Mouse (Mus musculus) ES-Bruce4 (cell line): Measurements from ENCODE around the gene Gm813. TPM values are rescaled to one million over a fixed set of nuclear protein-coding genes. Genes with fewer than 3 reads are reported as not detected.

ENCODE experiments used
- H3K27ac ChIP-seq: 2 replicates; pipeline ENCODE4 v1.5.1; 2012; ENCODE audit warnings: low read length, inconsistent platforms; ENCODE audit not compliant: insufficient read depth
- H3K27me3 ChIP-seq: 2 replicates; pipeline ENCODE4 v1.6.1; 2012; ENCODE audit warnings: mild to moderate bottlenecking, low read length, inconsistent platforms; ENCODE audit not compliant: control insufficient read depth, poor library complexity, insufficient read depth, severe bottlenecking
- H3K36me3 ChIP-seq: 2 replicates; pipeline ENCODE4 v1.6.1; 2012; ENCODE audit warnings: inconsistent platforms, mild to moderate bottlenecking, low read length, moderate library complexity; ENCODE audit not compliant: control insufficient read depth, poor library complexity, insufficient read depth, severe bottlenecking
- H3K4me1 ChIP-seq: one replicate; pipeline ENCODE4 v1.8.1; 2011; ENCODE audit warnings: low read length; ENCODE audit not compliant: control insufficient read depth, insufficient read depth
- H3K4me3 ChIP-seq: 2 replicates; pipeline ENCODE4 v1.5.1; 2011; ENCODE audit warnings: low read depth, mild to moderate bottlenecking, low read length
- H3K9ac ChIP-seq: 2 replicates; pipeline ENCODE4 v1.6.1; 2012; ENCODE audit warnings: low read depth, mild to moderate bottlenecking, inconsistent platforms; ENCODE audit not compliant: poor library complexity, severe bottlenecking
- H3K9me3 ChIP-seq: replicated peaks from 2 replicates; pipeline ENCODE4 v1.6.1; 2012; ENCODE audit warnings: mild to moderate bottlenecking, low read length, inconsistent platforms; ENCODE audit not compliant: control insufficient read depth, poor library complexity, insufficient read depth, severe bottlenecking
- CTCF ChIP-seq: IDR thresholded peaks from one replicate; pipeline ENCODE4 v1.8.1; 2011; ENCODE audit warnings: low read depth, low read length
- EP300 ChIP-seq: IDR thresholded peaks from 2 replicates; pipeline ENCODE4 v1.6.1; 2011; ENCODE audit warnings: low read depth, low read length; ENCODE audit not compliant: insufficient read depth
- POLR2A ChIP-seq: IDR thresholded peaks from one replicate; pipeline ENCODE4 v1.8.1; 2011; ENCODE audit warnings: low read length; ENCODE audit not compliant: insufficient read depth
- polyA plus RNA-seq: library from polyadenylated mRNA; stranded (reverse); fragments of >200 nt; gene quantifications from 2 replicates; pipeline ENCODE4 v1.2.4, GENCODE M21; 2011; ENCODE audit warnings: low read depth; ENCODE audit not compliant: missing spikeins, insufficient read depth, insufficient read length

Gene Gm813
- polyA plus RNA-seq, 1 experiment, result not detected

- Histone ChIP-seq H3K9ac (no peak overlapping the region), H3K27me3 (no peaks in the 10 kb centered on the region), H3K36me3 (no peaks in the 10 kb centered on the region), H3K27ac (no peak overlapping the region), H3K9me3 (peaks cover 3% of the 10 kb centered on the region; the same call in 1 of the 2 replicates), H3K4me1 (no peaks in the 10 kb centered on the region), H3K4me3 (no peak overlapping the region)
- TF ChIP-seq CTCF, result no peak
- no peak for TF ChIP-seq POLR2A
- TF ChIP-seq EP300, result no peak
Observed at GRCm38 (mm10) chr16:58656526-58656925, 39.7 kb upstream of the Gm813 start.

- no peaks in the 10 kb centered on the region for H3K27me3 ChIP-seq
- no peak overlapping the region for H3K27ac ChIP-seq
- TF ChIP-seq POLR2A (no peak), EP300 (no peak), CTCF (no peak)
Observed at GRCm38 (mm10) chr16:58655751-58656150, 39.0 kb upstream of the Gm813 start.

GRCm38 (mm10) chr16:58649979-58650378 lies 33.2 kb upstream of the Gm813 start:
- Histone ChIP-seq H3K9me3 (no peaks in the 10 kb centered on the region), H3K9ac (no peak overlapping the region), H3K4me3 (no peak overlapping the region), H3K27ac (no peak overlapping the region), H3K4me1 (no peaks in the 10 kb centered on the region), H3K27me3 (no peaks in the 10 kb centered on the region), H3K36me3 (no peaks in the 10 kb centered on the region)
- no peak for TF ChIP-seq EP300
- no peak for TF ChIP-seq CTCF
- TF ChIP-seq POLR2A, result no peak

More at GRCm38 (mm10) chr16:58655751-58656150, 39.0 kb upstream of the Gm813 start:
- no peak overlapping the region for H3K9ac ChIP-seq
- no peaks in the 10 kb centered on the region for H3K36me3 ChIP-seq
- peaks cover 3% of the 10 kb centered on the region; the same call in 1 of the 2 replicates for H3K9me3 ChIP-seq
- no peak overlapping the region for H3K4me3 ChIP-seq
- no peaks in the 10 kb centered on the region for H3K4me1 ChIP-seq

- Histone ChIP-seq H3K4me3 (no peak within 1 kb of the TSS), H3K4me1 (no peaks in the 10 kb centered on the region), H3K9ac (no peak within 1 kb of the TSS), H3K27ac (no peak within 1 kb of the TSS), H3K9me3 (no peaks in the 10 kb centered on the region), H3K27me3 (no peaks in the 10 kb centered on the region), H3K36me3 (no peaks in the 10 kb centered on the region)
- no peak for TF ChIP-seq CTCF
Observed at GRCm38 (mm10) chr16:58638689-58639175, 22.0 kb upstream of the Gm813 start, which contains the start of gene E330017A01Rik. E330017A01Rik (minus strand) TSS chr16:58638739.

- no peaks in the 10 kb centered on the region for H3K36me3 ChIP-seq
- TF ChIP-seq POLR2A (no peak), EP300 (no peak), CTCF (no peak)
- H3K27me3 ChIP-seq, result no peaks in the 10 kb centered on the region
- H3K4me3 ChIP-seq, result no peak overlapping the region
- no peak overlapping the region for H3K27ac ChIP-seq
- no peaks in the 10 kb centered on the region for H3K9me3 ChIP-seq
- no peak overlapping the region for H3K9ac ChIP-seq
- H3K4me1 ChIP-seq, result no peaks in the 10 kb centered on the region
Observed at GRCm38 (mm10) chr16:58638016-58638415, 21.2 kb upstream of the Gm813 start.

GRCm38 (mm10) chr16:58637448-58637847 lies 20.7 kb upstream of the Gm813 start:
- Histone ChIP-seq H3K4me1 (no peaks in the 10 kb centered on the region), H3K27ac (no peak overlapping the region)
- TF ChIP-seq EP300 (no peak), CTCF (no peak), POLR2A (no peak)

More at GRCm38 (mm10) chr16:58637448-58637847, 20.7 kb upstream of the Gm813 start:
- no peak overlapping the region for H3K4me3 ChIP-seq
- H3K36me3 ChIP-seq, result no peaks in the 10 kb centered on the region
- no peaks in the 10 kb centered on the region for H3K9me3 ChIP-seq
- H3K9ac ChIP-seq, result no peak overlapping the region
- H3K27me3 ChIP-seq, result no peaks in the 10 kb centered on the region
